Mouse (Mus musculus): ENCODE results near the gene Dock1.

GRCm38 (mm10) chr7:135165155-135165554 is 494.7 kb downstream of the Dock1 start:
- TF ChIP-seq CTCF (IDR thresholded peaks at IDR 0.05; ENCODE audit: borderline replicate concordance, insufficient read depth, low read length) (peak; percentile 65; the same call in 1 of the 2 replicates), POLR2A (IDR thresholded peaks at IDR 0.05; ENCODE audit: low read depth, low read length) (no peak)

Data from embryonic fibroblast, embryonic 13.5 days (primary cell).